Mouse (Mus musculus) neural tube, embryonic 13.5 days (tissue): ENCODE measurements around the gene Abcb1b. TPM values are rescaled to one million over a fixed set of nuclear protein-coding genes. Genes with fewer than 3 reads are reported as not detected.
"Not testable (repeated sequence)": the region's sequence is repeated elsewhere in the genome, so short reads cannot be mapped to it uniquely, and the experiment has no call there.

Experiments
- ATAC-seq: fragments of 200-750 bp; cut with Nextera tagmentation; 2 replicates; pipeline ENCODE4 v1.8.0; 2017; ENCODE audit warnings: low read depth, mild to moderate bottlenecking, moderate TSS enrichment, moderate library complexity
- H3K27ac ChIP-seq: fragments of 300-500 bp; sonication (generic); replicated peaks from 2 replicates; pipeline ENCODE4 v1.5.1; 2015; ENCODE audit warnings: moderate library complexity, mild to moderate bottlenecking, inconsistent platforms
- H3K27me3 ChIP-seq: fragments of 300-500 bp; sonication (generic); 2 replicates; pipeline ENCODE4 v1.6.1; 2015; ENCODE audit warnings: mild to moderate bottlenecking, inconsistent platforms
- H3K36me3 ChIP-seq: fragments of 300-500 bp; sonication (generic); 2 replicates; pipeline ENCODE4 v1.6.1; 2015; ENCODE audit warnings: mild to moderate bottlenecking, inconsistent platforms
- H3K4me1 ChIP-seq: fragments of 300-500 bp; sonication (generic); replicated peaks from 2 replicates; pipeline ENCODE4 v1.6.1; 2015; ENCODE audit warnings: inconsistent platforms
- H3K4me2 ChIP-seq: fragments of 300-500 bp; sonication (generic); 2 replicates; pipeline ENCODE4 v1.6.1; 2015; ENCODE audit warnings: inconsistent platforms, mild to moderate bottlenecking, moderate library complexity
- H3K4me3 ChIP-seq: fragments of 300-500 bp; sonication (generic); 2 replicates; pipeline ENCODE4 v1.5.1; 2015; ENCODE audit warnings: mild to moderate bottlenecking, inconsistent platforms
- H3K9ac ChIP-seq: fragments of 300-500 bp; sonication (generic); 2 replicates; pipeline ENCODE4 v1.6.1; 2015; ENCODE audit warnings: moderate library complexity, mild to moderate bottlenecking, inconsistent platforms
- H3K9me3 ChIP-seq: fragments of 300-500 bp; sonication (generic); 2 replicates; pipeline ENCODE4 v1.6.1; 2016; ENCODE audit warnings: inconsistent platforms
- WGBS: fragments of 180-500 bp; shearing (Covaris S2); methylation state at CpG from one replicate; pipeline ENCODE4 v1.1.7; 2015; 5-methylcytosine and 5-hydroxymethylcytosine counted together
- polyA plus RNA-seq: library from polyadenylated mRNA; unstranded; fragments of >200 nt; fragmentation: Nextera tagmentation; extraction: Ambion mirVana; gene quantifications from 2 replicates; pipeline ENCODE4 v1.2.1, GENCODE M21; 2015

Abcb1b gene
- 0.21 and 0.77 TPM in 2 replicates for polyA plus RNA-seq

DNA sequence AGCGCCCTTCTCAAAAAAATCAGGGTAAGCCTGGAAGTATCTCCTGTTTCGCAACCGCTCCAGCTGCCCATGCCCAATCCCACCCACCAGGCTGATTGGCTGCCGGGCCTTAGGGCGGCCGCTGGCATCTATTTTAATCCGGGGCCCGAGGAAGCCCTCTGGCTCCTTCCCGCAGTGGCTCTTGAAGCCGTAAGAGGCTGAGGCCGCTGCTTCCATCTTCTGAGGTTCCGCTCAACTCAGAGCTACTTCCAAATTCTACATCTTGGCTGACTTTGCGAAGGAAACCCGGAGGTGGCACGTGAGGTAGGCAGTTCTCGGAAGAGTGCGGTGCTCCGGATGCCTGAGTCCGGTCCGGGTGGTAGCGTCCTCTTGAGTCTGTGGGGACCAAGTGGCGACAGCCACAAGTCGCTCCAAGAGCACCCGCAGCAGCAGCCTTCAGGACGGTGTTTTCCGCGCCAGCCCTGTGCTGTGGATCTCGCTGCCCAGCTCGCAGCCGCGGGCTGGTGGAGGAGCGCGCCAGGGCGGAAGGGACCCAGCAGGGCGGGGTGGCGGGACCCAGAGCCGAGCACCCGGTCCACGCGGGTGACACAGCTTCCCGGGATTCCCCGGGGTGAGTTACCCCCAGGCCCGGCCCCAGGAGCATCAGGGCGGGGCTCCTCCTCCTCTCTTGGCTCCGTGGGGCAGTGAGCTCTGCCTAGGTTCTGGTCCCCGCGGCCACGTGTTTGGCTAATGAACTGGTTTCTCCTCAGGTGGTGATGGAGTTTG, at the start of gene Abcb1b:
Gene Abcb1b (plus strand): TSS at position 161 of the 765 bp plus-strand sequence.
- H3K9ac ChIP-seq: peak within 1 kb of the TSS; percentile 67
- peaks cover 4% of the 10 kb centered on the region; the same call in 1 of the 2 replicates for H3K27me3 ChIP-seq
- peaks cover 10% of the 10 kb centered on the region; the same call in 1 of the 2 replicates for H3K4me1 ChIP-seq
- peak; percentile 93 for ATAC-seq
- no peaks in the 10 kb centered on the region for H3K9me3 ChIP-seq
- under 1% methylated on average over 48 of the region's 48 CpGs for WGBS
- H3K27ac ChIP-seq: no peak within 1 kb of the TSS
- H3K4me3 ChIP-seq: peak within 1 kb of the TSS; percentile 61
- H3K36me3 ChIP-seq: no peaks in the 10 kb centered on the region
- peak within 1 kb of the TSS; percentile 100 for H3K4me2 ChIP-seq

DNA sequence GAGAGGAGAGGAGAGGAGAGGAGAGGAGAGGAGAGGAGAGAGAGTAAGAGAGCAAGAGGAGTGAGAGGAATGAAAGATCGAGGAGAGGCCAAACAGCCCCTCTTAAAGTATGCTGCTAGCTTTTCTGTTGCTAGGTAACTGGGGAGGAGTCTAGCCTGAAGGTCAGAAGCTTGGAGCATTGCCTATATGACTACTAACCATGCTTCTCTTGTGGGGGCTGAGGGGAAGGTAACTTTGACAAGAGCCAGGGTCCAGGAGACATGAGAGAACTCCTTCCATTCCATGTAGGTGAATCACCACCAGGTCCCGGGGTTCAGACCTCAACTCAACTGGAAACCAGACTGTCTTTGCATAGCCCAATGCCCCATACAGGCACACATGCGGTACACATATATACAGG, 25.1 kb upstream of the Abcb1b start:
- ATAC-seq: no peak
- WGBS: 75% methylated on average over 3 of the region's 3 CpGs
- H3K36me3 ChIP-seq: no peaks in the 10 kb centered on the region
- no peaks in the 10 kb centered on the region for H3K4me1 ChIP-seq
- H3K4me2 ChIP-seq: no peak overlapping the region
- H3K4me3 ChIP-seq: no peak overlapping the region
- no peaks in the 10 kb centered on the region for H3K27me3 ChIP-seq
- no peaks in the 10 kb centered on the region for H3K9me3 ChIP-seq
- H3K27ac ChIP-seq: no peak overlapping the region
- no peak overlapping the region for H3K9ac ChIP-seq

DNA sequence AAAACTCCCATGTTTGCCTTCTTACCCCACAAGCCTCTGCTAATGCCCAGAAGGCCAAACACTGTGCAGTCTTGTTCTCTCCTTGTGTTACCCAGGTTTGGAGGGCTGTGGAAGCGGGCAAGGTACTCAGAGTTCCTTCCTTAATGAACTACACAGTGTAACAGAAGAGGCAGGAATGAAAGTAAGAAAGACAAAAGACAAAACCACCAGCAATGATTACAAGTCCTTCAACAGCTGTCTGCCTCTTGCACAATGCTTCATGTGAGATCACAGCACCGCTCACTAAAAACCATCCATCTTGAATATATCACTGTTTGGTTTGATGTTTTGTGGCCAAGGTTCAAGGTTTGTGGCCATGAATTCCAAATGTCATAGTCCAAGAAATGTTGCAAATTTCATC, 19.6 kb upstream of the Abcb1b start:
- Histone ChIP-seq H3K27ac (no peak overlapping the region), H3K9ac (no peak overlapping the region), H3K4me2 (no peak overlapping the region), H3K9me3 (no peaks in the 10 kb centered on the region), H3K4me1 (no peaks in the 10 kb centered on the region), H3K36me3 (no peaks in the 10 kb centered on the region), H3K27me3 (no peaks in the 10 kb centered on the region), H3K4me3 (no peak overlapping the region)
- no peak for ATAC-seq
- WGBS: 80% methylated on average over 2 of the region's 2 CpGs

GRCm38 (mm10) chr5:8778751-8779150, 19.2 kb upstream of the Abcb1b start:
- H3K9ac ChIP-seq: no peak overlapping the region
- no peak overlapping the region for H3K27ac ChIP-seq
- no peaks in the 10 kb centered on the region for H3K4me1 ChIP-seq
- H3K27me3 ChIP-seq: no peaks in the 10 kb centered on the region
- H3K36me3 ChIP-seq: no peaks in the 10 kb centered on the region
- 77% methylated on average over 2 of the region's 2 CpGs for WGBS
- H3K4me3 ChIP-seq: no peak overlapping the region
- no peaks in the 10 kb centered on the region for H3K9me3 ChIP-seq
- H3K4me2 ChIP-seq: no peak overlapping the region
- ATAC-seq: no peak

- no peak for ATAC-seq
- Histone ChIP-seq H3K36me3 (no peaks in the 10 kb centered on the region), H3K9ac (no peak overlapping the region), H3K27ac (no peak overlapping the region), H3K9me3 (no peaks in the 10 kb centered on the region), H3K4me2 (no peak overlapping the region), H3K27me3 (no peaks in the 10 kb centered on the region; the same call in 1 of the 2 replicates), H3K4me1 (no peaks in the 10 kb centered on the region), H3K4me3 (no peak overlapping the region)
- WGBS: 73% methylated on average over 4 of the region's 4 CpGs
Observed at GRCm38 (mm10) chr5:8792281-8792680, 5.7 kb upstream of the Abcb1b start.

GRCm38 (mm10) chr5:8798752-8799115, 787 bp downstream of the Abcb1b start:
- peak overlapping the region; percentile 61 for H3K4me3 ChIP-seq
- H3K4me1 ChIP-seq: peaks cover 10% of the 10 kb centered on the region; the same call in 1 of the 2 replicates
- no peaks in the 10 kb centered on the region for H3K36me3 ChIP-seq
- WGBS: 21% methylated on average over 10 of the region's 10 CpGs
- H3K27me3 ChIP-seq: peaks cover 4% of the 10 kb centered on the region; the same call in 1 of the 2 replicates
- H3K27ac ChIP-seq: no peak overlapping the region
- H3K9ac ChIP-seq: peak overlapping the region; percentile 67; the same call in 1 of the 2 replicates
- peak; percentile 18; the same call in 1 of the 2 replicates for ATAC-seq
- H3K4me2 ChIP-seq: peak overlapping the region; percentile 100
- H3K9me3 ChIP-seq: no peaks in the 10 kb centered on the region

DNA sequence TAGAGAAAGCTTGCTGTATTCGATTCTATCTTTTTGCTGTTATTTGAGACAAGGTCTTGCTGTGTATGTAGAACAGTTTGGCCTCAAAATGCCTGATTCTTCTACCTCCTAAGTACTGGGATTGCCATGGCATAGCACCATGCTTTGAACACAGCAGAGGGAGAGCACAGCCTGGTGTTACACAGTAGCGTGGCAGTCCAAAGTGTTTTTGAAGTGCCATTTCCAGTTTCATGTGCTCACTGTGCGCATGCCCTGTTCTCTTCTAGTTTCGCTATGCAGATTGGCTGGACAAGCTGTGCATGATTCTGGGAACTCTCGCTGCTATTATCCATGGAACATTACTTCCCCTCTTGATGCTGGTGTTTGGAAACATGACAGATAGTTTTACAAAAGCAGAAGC, 7.8 kb downstream of the Abcb1b start:
- H3K4me1 ChIP-seq: no peaks in the 10 kb centered on the region
- no peaks in the 10 kb centered on the region for H3K9me3 ChIP-seq
- no peaks in the 10 kb centered on the region for H3K36me3 ChIP-seq
- WGBS: 80% methylated on average over 5 of the region's 5 CpGs
- H3K4me2 ChIP-seq: no peak overlapping the region
- no peak overlapping the region for H3K9ac ChIP-seq
- no peak overlapping the region for H3K27ac ChIP-seq
- no peak for ATAC-seq
- H3K27me3 ChIP-seq: no peaks in the 10 kb centered on the region
- no peak overlapping the region for H3K4me3 ChIP-seq

- Histone ChIP-seq H3K4me1 (no peaks in the 10 kb centered on the region), H3K9me3 (no peaks in the 10 kb centered on the region), H3K27me3 (no peaks in the 10 kb centered on the region), H3K36me3 (no peaks in the 10 kb centered on the region), H3K4me2 (no peak overlapping the region), H3K27ac (no peak overlapping the region), H3K4me3 (no peak overlapping the region), H3K9ac (no peak overlapping the region)
- 86% methylated on average over 9 of the region's 9 CpGs for WGBS
- ATAC-seq: no peak
Observed at GRCm38 (mm10) chr5:8807137-8808004, 9.4 kb downstream of the Abcb1b start.

DNA sequence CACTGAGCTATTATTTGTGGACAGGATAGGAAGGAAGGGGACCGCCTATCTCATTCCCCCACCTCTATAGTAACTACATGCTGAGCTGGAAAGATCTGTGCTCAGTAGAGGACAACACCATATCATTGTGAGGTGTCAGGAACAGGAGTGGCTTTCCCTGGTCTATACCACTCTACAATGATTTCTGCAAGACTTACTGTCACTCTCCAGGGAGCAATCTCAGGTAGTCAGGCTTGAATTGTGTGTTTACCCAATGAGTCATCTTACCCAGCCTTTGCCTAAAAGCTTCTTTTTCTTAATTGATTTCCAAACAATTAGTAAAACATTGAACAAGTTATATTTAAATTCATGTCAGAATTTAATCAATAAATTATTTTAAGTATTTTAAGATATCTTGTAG, 15.9 kb downstream of the Abcb1b start:
- Histone ChIP-seq H3K4me3 (no peak overlapping the region), H3K9me3 (no peaks in the 10 kb centered on the region), H3K27me3 (no peaks in the 10 kb centered on the region), H3K9ac (no peak overlapping the region), H3K4me1 (no peaks in the 10 kb centered on the region), H3K27ac (no peak overlapping the region), H3K4me2 (no peak overlapping the region), H3K36me3 (no peaks in the 10 kb centered on the region)
- WGBS: 87% methylated on average over 1 of the region's 1 CpGs
- no peak for ATAC-seq

DNA sequence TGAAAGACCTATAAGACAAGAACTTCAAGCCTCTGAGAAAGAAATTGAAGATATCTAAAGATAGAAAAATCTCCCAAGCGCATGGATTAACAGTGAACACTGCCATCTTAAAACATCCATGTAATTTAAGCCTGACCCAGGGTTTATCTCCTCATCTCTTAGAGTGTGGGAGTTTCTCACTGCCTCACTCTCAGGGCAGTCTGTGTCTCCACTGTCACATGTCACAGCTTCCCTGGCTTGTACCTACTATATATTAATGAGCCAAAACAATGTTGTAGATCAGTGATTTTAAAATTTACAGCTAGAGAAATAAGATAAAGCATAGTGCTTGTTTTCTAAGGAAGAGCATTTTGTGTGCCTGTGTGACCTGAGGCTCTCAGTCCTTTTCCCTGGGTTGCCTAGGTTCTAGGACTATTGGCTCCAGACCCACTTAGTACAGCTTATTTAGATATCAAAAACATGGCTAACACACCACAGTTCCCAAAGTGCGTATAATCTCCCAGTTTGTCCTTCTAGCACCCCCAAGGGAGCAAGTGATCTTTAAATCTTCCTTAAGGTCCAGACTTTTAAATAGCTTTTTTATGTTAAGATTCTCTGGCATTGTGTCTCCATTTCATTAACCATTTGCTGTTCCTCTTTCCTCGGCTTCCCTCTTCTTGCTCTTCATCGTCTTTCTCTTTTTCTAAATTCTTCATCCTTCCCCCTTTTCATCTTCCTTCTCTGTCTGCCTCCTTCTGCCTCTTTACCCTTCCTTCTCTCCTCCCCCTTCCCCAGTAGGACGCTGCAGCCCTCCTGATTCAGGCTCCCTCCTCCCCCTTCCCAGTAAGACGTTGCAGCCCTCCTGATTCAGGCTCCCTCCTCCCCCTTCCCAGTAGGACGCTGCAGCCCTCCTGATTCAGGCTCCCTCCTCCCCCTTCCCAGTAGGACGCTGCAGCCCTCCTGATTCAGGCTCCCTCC, 22.0 kb downstream of the Abcb1b start:
- H3K9me3 ChIP-seq: no peaks in the 10 kb centered on the region
- 13% methylated on average over 8 of the region's 8 CpGs for WGBS
- ATAC-seq: peak; percentile 72; the same call in 1 of the 2 replicates
- H3K9ac ChIP-seq: peak overlapping the region; percentile 43
- H3K36me3 ChIP-seq: no peaks in the 10 kb centered on the region
- peak overlapping the region; percentile 25 for H3K4me3 ChIP-seq
- peak overlapping the region; percentile 53 for H3K4me2 ChIP-seq
- no peak overlapping the region for H3K27ac ChIP-seq
- peaks cover 10% of the 10 kb centered on the region for H3K4me1 ChIP-seq
- H3K27me3 ChIP-seq: no peaks in the 10 kb centered on the region

GRCm38 (mm10) chr5:8820592-8821104, 22.7 kb downstream of the Abcb1b start:
- H3K9me3 ChIP-seq, H3K4me1 ChIP-seq, H3K27me3 ChIP-seq, H3K36me3 ChIP-seq, ATAC-seq, H3K27ac ChIP-seq, H3K9ac ChIP-seq: not testable (repeated sequence)
- H3K4me3 ChIP-seq: peak overlapping the region; percentile 25; the same call in 1 of the 2 replicates
- WGBS: 0% methylated on average over 5 of the region's 6 CpGs
- peak overlapping the region; percentile 53 for H3K4me2 ChIP-seq
